Mouse (Mus musculus) megakaryocyte, embryonic 14.5 days (primary cell): ENCODE results near the gene Gm45717.

Experiments
- FLI1 ChIP-seq: IDR thresholded peaks from 2 replicates; pipeline ENCODE4 v1.6.1; 2012; ENCODE audit warnings: low read length, inconsistent platforms, mixed read lengths
- GATA1 ChIP-seq: IDR thresholded peaks from 3 replicates; pipeline ENCODE4 v1.6.1; 2012; ENCODE audit warnings: mixed read lengths, low read length, inconsistent platforms, borderline replicate concordance

GRCm38 (mm10) chr7:140998853-140999700 lies 43.3 kb upstream of the Gm45717 start:
- TF ChIP-seq GATA1 (no peak), FLI1 (no peak)
